Mouse (Mus musculus): ENCODE data around the gene Atp2c2. TPM values are rescaled to one million over a fixed set of nuclear protein-coding genes. Genes with fewer than 3 reads are reported as not detected.

Atp2c2 gene
- total RNA-seq (2021), result 1 to 10 TPM; 1.8 to 1.9 TPM
- long read RNA-seq, experiment 1, partial matches to known transcripts, result 1 of 3 reads
- long read RNA-seq, experiment 1, other reads (novel, unspliced or antisense), result 2 of 3 reads
- long read RNA-seq, experiment 2, partial matches to known transcripts, result 2 of 6 reads
- long read RNA-seq, experiment 2, other reads (novel, unspliced or antisense), result 4 of 6 reads

DNA sequence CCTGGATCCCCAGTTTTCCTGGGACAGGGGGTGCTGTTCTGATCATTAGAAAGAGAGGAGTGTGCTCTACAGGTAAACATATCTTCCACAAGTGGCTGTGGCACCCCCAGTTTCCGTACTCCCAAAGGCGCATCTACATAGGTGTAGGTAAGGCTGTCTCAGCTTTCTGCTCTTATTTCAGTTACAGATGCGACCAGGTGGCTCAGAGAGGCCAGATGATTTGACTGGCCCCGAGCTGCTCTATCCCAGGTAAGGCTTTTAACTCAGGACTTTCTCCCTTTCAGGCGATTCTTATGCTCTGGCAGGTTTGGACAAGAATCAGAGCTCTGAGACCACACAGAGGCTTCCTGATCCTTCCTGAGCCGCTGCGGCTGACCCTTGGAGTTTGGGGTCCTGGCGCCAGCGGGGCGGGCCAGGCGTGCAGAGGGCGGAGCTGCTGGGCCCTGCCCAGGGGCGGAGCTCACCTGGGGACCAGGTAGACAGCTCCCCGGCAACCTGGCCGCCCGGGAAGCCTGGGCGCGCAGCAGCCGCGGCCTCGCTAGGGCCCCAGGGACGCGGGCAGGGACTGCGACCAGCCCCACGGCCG is at the start of gene Atp2c2:
Gene Atp2c2, plus strand, starts transcription at position 461 of the 586 bp plus-strand sequence.
- DNase-seq (ENCODE audit: low spot score in 2 of 2), result no peak
- intact Hi-C loops (cut with DNase I), result no loop called here

DNA sequence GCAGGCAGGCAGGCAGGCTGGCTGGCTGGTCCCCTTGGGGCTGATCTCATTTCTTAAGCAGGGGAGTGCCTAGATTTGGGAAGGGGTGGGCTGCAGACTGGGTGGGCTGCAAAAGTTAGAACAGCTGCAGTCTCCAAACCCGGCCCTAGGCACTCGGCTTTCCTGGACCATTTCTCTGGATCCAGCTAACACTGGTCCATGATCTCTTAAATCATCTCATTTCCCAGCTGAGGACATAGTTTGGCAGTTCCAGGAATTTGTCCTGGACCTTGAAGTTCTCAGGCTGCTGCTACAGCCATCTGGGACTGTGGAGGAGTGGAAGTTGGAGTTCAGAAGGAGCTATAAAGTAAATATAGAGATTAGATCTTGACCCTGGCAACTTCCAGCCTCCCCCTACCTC is 48.5 kb upstream of the Atp2c2 start:
- intact Hi-C loops (cut with DNase I), result no loop called here
- no peak for DNase-seq (ENCODE audit: low spot score in 2 of 2)

DNA sequence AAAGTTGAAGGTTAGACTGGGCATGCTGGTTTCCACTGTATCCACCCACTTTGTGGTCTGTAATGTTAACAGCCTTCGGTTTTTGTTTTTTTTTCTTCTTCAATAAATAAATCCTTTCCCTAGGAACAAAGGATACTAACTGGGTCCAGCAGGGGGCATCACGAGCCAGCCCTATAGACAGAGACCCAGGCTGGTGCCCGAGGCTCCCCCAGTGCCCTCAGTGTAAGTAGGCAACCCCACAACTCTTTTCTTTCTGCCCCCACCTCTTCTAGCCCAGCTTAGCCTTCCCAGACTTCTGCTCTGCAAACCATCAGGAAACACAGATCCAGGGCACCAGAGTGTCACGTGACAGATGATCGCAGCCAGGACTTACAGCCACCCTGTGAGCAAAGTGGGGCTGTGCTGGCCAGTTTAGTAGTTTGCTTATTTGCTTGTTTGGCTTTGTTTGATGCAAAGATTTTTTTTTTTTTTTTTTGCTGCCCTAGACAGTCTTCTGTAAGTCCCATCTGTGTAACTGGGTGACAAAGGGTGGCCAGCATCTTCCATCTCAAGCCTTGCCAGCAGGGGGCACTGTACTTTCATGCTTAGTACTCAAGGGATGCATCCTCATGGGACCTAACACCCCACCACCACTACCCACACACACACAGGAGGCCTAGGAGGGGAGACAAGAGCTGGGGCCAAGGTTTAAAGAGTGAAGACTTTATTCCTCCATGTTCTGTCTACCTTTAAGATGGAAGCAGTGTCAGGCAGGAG is 42.9 kb upstream of the Atp2c2 start:
- DNase-seq (ENCODE audit: low spot score in 2 of 2), result no peak
- intact Hi-C loops (cut with DNase I), result no loop called here

DNA sequence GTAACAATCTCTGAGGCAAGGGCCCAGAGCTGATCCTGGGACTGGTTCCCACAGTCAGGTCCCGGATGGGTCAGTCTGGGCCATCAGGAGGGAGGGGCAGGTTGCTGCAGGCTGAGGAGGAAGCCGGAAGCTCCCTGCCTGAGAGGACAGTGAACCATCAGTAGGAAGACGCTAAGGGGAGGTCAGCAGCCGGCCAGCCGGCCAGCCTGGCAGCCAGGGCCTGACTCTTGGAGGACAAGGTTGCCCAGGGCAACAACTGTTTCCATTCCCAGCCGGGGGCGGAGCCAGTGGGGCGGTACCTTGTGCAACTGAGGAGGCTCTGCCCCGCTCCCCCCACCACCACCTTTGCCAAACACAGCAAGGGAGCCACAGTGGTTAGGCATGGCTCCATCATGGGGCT is 38.7 kb upstream of the Atp2c2 start:
- DNase-seq (ENCODE audit: low spot score in 2 of 2), result peak in 1 of 2 experiments; percentile 14
- intact Hi-C loops (cut with DNase I), result no loop called here

DNA sequence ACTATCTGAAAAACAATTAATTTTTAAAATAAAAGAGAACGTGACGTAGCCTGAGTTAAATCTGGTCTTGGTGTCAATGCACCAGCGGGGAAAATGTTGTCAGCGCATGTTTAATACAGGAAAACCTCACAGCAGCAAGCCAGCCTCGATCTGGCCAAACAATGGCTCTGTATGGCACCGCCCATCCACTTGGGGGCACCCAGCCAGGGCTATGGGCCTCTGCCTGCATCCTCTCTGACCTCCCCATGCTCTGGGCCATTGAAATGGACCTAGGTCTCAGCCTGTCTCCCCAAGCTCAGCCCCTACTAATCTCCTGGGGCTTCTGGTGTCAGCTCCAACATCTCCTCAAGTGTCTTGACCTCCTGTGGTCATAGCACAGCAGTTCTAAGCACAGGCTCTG is 37.9 kb upstream of the Atp2c2 start:
- intact Hi-C loops (cut with DNase I), result no loop called here
- DNase-seq (ENCODE audit: low spot score in 2 of 2), result no peak

DNA sequence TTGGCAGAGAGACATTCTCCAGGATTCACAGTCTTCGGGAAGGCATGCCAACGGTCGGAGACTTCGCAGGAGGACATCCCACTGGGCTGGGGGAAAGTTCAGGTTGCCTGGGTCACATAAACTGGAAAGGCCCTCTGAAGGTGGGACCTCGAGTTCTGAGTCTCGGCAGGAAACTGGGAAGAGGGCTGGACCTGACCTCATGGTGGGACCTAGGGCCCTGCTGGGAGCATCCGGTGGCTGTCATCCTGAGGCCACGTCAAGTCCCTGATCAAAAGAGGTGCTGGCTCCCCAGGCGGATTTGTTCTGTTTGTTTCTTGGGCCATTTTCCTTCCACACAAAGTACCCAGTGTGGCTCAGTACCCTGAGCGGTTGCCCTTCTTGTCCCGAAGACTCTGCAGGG is 36.4 kb upstream of the Atp2c2 start:
- DNase-seq (ENCODE audit: low spot score in 2 of 2), result no peak
- intact Hi-C loops (cut with DNase I), result no loop called here

DNA sequence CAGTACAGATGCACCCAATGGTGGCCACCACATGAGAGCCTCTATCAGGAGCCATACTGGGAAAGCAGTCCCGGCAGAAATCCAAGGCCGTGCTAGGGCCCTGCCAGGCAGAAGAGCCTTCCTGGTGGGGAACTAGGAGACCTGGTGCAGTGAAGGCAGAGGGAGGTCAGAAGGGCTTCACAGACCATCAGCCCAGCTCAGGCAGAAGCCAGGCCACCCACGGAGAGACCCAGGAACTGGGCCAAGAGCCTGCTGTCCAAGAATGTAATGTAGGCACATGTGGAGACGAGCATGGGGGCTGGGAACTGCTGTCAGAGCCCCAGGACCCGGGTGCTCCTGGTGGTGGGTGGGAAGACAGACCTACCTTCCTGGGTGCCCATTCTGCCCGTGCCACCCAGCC is 34.5 kb upstream of the Atp2c2 start:
- intact Hi-C loops (cut with DNase I), result no loop called here
- DNase-seq (ENCODE audit: low spot score in 2 of 2), result no peak

DNA sequence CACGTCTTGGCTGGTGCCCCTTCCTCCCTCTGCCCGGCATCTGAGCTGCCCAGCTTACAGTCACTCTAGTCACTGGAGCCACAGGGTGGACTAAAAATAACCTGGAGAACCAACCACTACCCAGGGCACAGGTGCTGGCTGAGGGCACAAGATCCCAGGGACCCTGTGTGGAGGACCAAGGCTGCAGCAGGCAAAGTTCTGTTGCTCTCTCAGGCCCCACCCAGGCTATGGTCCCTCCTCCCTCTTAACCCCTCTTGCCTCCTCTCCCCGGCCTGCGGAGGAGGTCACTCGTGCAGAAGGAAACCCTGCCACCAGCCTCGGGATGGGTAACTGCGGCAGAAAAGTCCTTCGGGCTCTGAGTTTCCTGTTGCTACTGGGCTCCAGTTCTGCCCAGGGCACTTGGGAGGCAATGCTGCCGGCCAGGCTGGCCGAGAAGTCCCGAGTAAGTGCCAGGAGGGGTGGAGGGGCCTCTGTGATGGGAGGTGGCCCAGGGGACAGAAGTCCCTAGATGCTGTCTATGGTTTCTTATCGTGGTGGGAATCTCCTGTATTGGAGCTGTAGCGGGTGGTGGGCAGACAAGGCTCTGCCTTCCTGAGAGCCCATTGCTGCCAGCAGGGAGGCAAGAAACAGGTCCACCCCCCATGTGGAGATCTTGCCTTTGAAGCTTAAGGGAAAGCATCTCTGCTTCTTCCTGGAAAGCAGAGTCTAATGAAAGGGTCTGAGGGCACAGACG is 33.4 kb upstream of the Atp2c2 start, which contains the start of gene Wfdc1:
Gene Wfdc1, plus strand, starts transcription at position 147 of the 733 bp plus-strand sequence.
- no peak for DNase-seq (ENCODE audit: low spot score in 2 of 2)

DNA sequence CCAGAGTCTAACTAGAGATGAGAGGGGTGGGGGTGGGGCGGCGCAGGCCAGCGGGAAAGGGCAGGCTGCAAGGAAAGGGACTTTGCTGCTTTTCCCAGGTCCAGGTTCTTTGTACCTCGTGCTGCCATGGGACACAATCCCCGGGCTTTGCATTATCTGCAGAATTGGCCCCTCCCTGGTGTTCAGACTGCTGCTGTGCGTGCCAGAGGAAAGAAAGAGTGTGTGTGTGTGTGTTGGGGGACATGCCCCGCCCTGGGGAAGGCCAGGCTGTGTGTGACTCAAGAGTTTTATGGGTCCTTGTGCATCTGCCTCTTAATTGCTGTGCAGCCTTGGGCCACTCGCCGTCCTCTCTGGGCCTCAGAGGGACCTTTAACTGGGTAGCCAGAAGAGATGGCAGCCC is 31.4 kb upstream of the Atp2c2 start:
- intact Hi-C loops (cut with DNase I), result no loop called here
- DNase-seq (ENCODE audit: low spot score in 2 of 2), result no peak

More for the DNA sequence above, 33.4 kb upstream of the Atp2c2 start, which contains the start of gene Wfdc1:
- intact Hi-C loops (cut with DNase I), result no loop called here

DNA sequence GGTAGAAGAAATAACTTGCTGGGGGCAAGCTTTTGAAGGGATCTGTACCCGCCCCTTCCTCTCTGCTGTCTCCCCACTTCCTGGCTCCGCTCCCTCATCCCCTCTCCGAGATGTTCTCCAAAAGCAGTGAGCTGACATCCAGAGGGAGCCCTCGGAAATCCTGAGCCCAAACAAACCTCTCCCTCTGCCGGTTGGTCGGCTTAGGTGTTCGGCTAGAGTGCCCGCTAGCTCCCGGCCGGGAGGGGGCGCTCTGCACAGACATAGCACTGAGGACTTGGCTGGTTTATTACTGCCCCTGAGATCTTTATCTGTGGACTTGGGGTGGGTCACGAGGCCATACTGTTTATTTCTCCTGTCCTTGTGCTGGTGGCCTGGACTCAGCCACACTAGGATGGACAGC is 30.5 kb upstream of the Atp2c2 start:
- DNase-seq (ENCODE audit: low spot score in 2 of 2), result no peak
- intact Hi-C loops (cut with DNase I), result no loop called here

DNA sequence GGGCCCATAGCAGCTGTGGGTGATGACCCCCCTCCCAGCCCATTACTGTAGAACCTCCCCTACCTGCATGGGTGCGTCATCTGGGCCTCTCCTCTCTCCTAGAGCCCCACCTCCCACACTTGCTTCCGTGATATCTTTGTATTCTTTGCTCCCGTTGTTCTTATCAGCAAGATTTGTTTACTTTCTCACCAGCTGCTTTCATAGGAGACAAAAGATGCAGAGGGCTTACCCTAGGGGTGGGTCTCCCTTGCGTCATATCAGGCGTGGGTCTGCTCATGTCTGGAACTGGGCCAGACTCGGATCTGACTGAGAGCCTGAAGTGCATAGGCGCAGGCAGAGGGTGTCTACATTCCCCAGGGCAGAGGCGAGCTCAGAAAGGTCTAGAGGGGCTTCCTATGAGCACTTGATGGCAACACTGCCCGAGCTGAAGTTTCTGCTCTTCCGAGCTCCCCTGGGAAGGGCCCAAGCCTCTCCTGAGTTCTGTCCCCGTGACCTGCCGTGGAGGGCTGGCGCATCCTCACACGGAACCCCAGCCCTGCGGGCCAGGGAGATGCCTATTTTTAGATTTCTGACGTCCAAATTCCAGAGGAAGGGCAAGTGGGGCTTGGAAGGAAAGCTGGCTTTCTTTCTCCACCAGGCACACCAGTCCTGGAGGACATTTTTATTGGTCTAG is 29.3 kb upstream of the Atp2c2 start:
- intact Hi-C loops (cut with DNase I), result loop anchor here (5.0 to 10.0 kb wide), 2 partner anchors 78 to 256 kb away; no protein-coding TSS in a partner anchor
- no peak for DNase-seq (ENCODE audit: low spot score in 2 of 2)

DNA sequence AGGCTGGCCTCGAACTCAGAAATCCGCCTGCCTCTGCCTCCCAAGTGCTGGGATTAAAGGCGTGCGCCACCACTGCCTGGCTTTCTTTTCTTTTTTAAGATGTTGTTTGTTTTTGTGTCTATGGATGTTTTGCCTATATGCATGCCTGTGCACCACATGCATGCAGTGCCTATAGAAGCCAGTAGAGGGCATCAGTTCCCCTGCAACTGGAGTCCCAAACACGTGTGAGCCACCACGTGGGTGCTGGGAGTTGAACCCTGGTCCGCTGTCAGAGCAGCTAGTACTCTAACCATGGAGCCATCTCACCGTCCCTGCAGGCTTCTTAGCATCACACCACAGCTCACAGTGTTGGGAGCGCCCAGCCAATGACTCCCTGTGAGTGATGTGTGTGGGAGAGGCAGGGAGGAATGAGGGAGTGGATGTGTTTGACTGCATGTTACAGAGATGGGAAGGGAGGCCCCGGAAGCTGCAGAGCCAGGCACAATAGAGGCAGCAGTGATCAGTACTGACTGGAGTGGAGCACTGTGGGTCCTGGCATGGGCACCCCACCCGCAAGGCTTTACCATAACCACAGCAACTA is 25.7 kb upstream of the Atp2c2 start:
- intact Hi-C loops (cut with DNase I), result loop anchor here (5.0 to 10.0 kb wide), 2 partner anchors 82 to 259 kb away; no protein-coding TSS in a partner anchor
- no peak for DNase-seq (ENCODE audit: low spot score in 2 of 2)

DNA sequence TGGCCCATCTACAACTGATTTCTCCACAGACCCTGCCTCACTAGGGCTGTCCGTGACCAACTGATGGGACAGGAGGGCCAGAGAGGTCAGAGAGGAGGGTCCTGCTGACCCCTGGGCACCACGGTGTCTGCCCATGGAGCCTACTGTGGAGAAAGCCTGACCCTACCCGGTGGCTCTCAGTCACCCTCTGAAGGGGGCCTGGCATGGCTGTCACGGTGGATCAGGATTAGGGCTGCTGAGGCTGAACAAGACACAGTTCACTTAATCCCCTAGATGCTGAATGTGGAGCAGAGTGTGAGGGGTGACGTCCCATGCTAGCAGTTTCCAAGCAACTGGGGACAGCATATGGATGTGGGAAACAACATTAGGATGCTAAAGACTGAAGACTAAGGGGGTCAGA is 24.4 kb upstream of the Atp2c2 start:
- intact Hi-C loops (cut with DNase I), result loop anchor here (10.0 kb wide), 1 partner anchor 261 kb away; no protein-coding TSS in a partner anchor
- no peak for DNase-seq (ENCODE audit: low spot score in 2 of 2)

DNA sequence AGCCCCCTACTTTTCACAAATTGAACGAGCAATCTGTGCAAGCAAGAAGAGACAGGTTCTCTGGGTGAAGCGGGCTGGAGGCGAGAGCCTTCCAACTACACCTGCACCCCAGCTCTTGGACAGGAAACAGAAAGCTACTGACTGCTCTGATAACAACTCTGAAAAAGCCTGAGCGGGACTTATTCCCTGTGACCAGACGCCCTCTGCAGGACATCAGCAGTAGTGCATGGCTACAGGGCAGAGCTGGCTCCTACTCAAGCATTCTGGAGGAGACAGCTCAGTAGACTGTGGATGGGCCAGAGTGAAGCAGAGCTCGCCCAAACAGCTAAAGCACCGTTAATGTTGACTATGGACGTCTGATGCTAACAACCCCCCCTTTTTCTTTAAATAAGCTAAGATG is 23.4 kb upstream of the Atp2c2 start:
- intact Hi-C loops (cut with DNase I), result loop anchor here (1.0 to 10.0 kb wide), 3 partner anchors 230 to 262 kb away; partner anchors contain the start of gene Necab2
- DNase-seq (ENCODE audit: low spot score in 2 of 2), result peak; percentile 95 to 96

DNA sequence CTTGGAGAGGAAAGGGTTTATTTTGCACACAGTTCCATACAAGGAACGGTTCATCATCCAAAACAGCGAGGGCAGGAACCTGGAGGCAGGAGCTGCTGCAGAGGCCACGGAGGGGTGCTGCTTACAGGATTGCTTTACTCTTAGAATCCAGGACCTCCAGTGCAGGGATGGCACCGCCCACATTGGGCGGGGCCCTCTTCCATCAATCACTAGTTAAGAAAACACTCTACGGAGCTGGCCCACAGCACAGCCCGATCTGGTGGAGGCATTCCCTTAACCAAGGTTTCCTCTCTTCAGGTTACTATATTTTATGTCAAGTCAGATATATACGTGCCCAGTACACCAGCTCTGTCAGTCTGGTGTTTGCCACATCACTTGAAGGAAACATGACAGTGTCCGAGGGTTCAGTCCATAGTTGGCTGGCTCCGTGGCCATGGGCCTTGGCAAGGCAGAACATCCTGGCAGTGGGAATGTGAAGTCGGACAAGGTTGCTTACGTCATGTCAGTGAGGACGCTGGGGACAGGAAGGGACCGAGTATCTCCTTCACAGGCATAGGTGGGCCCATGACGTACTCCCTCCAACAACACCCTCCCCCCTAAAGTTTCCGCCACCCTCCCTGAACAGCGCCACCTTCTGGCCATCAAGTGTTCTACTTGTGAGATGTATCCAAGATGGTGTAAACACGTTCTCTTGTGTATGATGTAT is 21.5 kb upstream of the Atp2c2 start:
- intact Hi-C loops (cut with DNase I), result loop anchor here (10.0 kb wide), 1 partner anchor 263 kb away; no protein-coding TSS in a partner anchor
- DNase-seq (ENCODE audit: low spot score in 2 of 2), result peak in 1 of 2 experiments; percentile 32

DNA sequence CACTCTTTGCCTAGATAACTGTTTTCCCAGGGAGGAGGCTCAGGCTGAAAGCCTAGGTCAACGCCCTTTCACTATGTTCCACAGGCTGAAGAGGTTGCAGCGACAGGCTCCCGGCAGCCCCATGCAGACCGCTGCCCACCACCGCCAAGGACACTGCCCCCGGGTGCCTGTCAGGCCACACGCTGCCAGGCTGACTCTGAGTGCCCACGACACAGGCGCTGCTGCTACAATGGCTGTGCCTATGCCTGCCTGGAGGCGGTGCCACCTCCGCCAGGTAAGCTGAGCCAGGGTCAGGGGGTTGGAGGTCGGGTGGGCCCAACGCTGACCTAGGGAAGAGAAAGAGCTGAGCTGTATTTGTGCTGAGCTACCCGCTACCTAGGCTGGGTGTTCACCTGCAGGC is 20.6 kb upstream of the Atp2c2 start:
- intact Hi-C loops (cut with DNase I), result loop anchor here (10.0 kb wide), 1 partner anchor 264 kb away; no protein-coding TSS in a partner anchor
- DNase-seq (ENCODE audit: low spot score in 2 of 2), result no peak

DNA sequence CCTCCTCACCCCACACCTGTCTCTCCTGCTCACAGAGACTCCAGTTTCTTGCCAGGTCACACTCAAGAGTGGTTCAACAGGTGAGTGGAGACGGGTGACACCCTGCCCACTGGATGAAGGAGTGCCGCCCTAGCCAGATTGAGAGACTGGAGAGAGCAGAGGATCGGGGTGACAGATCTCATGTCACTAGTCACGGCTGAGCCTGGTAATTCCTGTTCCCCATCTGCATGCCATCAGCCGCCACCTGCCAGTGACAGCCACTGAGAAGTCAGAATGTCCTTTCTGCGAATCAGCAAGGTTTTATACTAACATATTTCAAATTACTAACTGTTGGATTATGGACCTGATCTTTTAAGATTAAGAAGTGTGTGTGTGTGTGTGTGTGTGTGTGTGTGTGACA is 9.2 kb upstream of the Atp2c2 start:
- intact Hi-C loops (cut with DNase I), result no loop called here
- DNase-seq (ENCODE audit: low spot score in 2 of 2), result no peak

DNA sequence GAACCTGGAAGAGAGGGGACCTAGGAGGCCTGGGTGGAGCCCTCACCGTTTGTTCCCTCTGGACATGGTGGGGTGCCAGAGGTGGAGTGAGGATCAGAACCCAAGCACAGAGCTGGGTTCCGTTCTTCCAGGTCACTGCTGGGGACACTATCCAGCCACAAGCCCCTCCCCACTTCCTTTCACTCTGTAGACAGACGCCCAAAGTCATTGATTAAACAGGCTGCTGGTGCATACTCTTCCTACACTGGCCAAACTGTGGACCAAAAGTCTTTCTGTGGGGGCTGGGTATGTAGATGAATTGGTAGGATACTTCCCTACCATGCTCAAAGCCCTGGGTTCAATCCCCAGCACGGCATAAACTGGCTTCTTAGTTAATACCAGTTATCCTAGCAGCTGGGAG is 7.8 kb upstream of the Atp2c2 start:
- DNase-seq (ENCODE audit: low spot score in 2 of 2), result no peak
- intact Hi-C loops (cut with DNase I), result no loop called here
